Mouse (Mus musculus): ENCODE data around the gene Man1c1. TPM values are rescaled to one million over a fixed set of nuclear protein-coding genes. Genes with fewer than 3 reads are reported as not detected.
A peak's percentile ranks its signal among the peaks of the same experiment; 100 is the strongest.

Gene Man1c1
- total RNA-seq, 2 experiments from 2014 or later = 4.1 to 5.1 TPM

GRCm38 (mm10) chr4:134674970-134675369 is 29.1 kb downstream of the Man1c1 start:
- no peak for DNase-seq

DNA sequence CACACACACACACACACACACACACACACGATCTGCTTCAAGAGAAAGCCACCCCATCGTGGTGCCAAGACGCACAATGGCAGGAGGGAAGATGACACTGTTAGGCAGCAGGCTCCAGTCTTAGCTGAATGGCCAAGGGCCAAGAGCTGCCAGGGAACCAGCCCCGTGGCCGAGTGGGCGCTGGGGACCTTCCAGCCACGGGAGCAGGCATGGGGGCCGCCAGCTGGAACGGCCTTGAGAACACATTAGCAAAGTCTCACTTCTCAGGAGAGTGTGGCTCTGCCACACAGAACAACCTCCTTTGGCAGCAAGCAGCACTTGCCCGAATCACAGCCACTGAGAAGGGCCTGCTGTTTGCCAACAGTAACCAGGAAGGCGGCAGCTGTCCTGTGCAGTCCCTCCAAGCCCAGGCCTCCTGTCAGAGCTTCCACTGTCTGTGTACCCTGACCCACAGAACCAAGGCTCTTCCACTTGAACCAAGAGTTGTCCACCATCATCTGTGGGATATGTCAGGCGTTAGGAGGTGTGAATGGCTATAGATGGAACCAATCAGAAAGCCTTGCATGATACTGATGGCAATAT is 30.1 kb downstream of the Man1c1 start:
- DNase-seq = peak; percentile 47

GRCm38 (mm10) chr4:134673151-134673550 is 30.9 kb downstream of the Man1c1 start:
- DNase-seq = no peak

DNA sequence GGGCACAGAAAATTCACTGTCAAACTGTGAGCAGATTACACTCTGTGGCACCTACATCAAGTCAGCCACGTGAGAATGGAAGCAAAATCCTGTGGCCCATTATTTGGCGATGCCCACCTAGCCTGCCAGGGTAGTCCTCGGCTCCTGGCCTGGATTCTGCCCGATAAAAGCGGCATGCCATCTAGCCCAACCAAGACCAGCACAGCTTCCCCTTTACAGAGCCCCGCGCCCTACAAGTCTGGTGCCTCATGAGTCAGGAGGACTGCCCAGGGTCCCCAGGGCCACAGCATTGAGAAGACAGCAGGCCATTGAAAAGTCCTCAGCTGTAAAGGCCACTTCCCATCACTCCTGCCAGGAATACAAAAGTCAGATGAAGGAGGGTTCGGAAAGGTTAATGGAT is 31.8 kb downstream of the Man1c1 start:
- no peak for DNase-seq

- DNase-seq = no peak
These were observed 32.4 kb downstream of the Man1c1 start for GRCm38 (mm10) chr4:134671660-134672173.

- no peak for DNase-seq
These were observed 34.2 kb downstream of the Man1c1 start for GRCm38 (mm10) chr4:134669742-134670354.

- no peak for DNase-seq
These were observed 35.6 kb downstream of the Man1c1 start for GRCm38 (mm10) chr4:134668355-134669028.

DNA sequence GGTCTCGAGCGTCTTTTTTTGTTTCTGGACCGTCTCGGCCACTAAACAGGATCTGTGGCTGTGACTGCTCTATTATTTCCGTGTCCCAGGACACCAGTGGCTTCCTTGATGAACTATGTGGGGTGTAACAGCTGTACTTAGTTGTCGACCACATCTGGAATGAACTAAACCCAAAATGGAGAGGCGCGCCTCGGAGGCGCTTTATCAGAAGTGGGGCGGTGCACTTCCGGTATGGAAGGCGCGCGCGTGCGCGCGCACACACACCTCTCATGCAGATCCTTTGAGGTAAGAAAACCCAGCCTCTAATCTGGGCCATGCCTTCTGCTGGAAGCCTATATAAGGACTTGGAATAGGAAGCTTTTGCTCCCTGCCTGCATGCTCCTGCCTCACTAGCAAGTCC is 37.7 kb downstream of the Man1c1 start:
- no peak for DNase-seq

- DNase-seq = no peak
These were observed 41.0 kb downstream of the Man1c1 start for GRCm38 (mm10) chr4:134663052-134663451.

DNA sequence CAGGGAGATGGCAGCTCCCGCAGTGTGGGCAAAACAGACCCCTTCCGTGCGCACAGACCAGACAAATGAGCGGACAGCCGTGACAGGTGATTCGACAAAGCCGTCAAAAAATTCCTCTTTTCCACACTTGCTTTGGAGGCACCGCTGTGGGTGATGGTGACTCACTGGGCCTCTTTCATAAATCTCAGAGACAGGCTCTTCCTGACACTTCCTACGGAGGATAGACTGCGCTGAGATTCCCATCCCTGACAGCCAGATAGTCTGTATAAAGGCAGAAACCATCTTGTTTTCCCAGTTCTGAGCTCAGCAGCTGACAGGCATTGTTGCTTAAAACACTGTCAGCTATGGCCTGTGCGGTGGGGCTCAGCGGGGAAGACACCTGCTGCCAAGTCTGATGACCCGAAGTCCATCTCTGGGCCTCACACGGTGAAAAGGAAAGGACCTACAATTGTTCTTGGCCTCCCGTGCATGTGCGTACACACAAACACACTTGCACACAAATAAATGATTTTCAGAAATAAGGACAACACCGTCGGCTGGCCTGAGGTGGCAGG is 43.4 kb downstream of the Man1c1 start:
- DNase-seq = no peak

DNA sequence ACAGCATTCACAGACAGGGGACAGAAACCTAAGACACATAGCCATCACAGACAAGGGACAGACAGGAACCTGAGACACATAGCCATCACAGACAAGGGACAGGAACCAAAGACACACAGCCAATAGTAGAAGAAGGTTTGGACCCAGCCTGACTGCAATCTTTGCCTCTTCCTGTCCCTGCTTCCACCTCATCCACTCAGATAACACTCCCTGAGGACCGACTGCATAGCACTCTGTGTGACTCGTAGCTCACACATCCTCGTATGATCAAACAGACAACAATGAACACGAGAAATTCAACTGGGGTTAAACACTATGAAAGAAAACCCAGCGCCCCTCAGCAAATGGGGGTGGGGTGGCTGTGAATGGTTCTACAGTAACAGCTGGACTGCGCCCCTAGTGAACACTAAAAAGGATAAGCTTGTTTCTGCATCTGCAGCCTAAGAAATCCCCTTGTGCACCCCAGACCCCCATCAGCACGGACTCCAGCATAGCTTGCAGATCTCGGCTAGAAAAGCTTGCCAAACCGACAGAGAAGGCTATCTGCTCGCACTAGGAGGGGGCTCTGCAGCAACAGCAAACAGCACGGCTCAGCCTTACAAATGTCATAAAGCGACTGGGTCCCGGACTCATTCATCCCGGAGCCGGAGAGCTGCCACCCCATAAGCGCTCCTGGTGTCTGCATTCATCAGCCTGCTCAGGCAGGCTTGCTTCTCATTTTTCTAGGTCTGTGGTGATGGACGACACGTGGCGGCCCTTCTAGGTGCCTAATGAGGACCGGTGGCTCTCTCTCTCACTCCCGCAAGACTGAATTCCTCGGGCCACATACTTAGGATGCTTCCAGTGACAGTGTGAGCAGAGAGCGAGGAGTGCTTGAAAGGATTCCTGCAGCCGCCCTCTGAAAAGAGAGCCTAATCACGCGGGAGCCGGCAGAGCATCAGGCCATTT is 44.5 kb downstream of the Man1c1 start:
- DNase-seq = no peak

- no peak for DNase-seq
These were observed 46.6 kb downstream of the Man1c1 start for GRCm38 (mm10) chr4:134657473-134657872.

DNA sequence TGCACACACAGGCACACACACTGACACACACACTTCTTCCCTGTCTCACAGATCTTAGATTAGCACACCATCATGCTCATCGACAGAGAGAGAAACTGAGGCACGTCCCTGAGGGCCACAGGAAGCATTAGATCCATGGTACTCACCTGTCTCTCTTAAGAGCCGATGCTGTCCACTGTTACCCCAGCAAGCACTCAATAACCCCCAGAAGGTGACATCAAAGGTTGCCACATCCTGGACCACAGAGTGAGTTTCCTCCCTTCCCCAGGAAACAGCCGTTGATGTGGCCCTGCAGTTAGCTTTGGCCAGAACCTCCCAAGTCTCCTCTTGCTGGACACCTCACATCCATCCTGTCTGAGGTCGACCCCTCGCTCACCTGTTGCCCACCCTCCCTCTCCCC is 49.7 kb downstream of the Man1c1 start:
- no peak for DNase-seq

DNA sequence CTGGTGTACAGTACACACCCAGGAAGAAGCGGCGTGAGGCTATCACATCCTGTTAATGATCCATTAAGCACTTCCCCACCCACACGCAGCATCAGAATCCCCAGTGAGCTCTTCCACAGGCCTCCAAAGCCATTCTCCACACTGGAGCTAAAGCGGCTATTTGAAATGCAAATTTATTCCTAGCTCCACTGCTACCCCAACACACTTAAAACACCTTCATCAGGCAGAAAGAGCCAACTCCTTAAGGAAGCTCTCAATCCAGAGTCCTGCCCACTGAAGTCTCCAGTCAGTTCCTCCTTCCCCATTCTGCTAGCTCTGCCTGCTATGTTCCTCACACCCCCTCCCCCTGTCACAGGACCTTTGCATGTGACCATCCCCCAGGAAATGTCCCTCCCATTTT is 51.4 kb downstream of the Man1c1 start:
- DNase-seq = no peak

GRCm38 (mm10) chr4:134652151-134652550 is 51.9 kb downstream of the Man1c1 start:
- DNase-seq = no peak

- DNase-seq = peak; percentile 79
These were observed 52.7 kb downstream of the Man1c1 start for GRCm38 (mm10) chr4:134651358-134651757.

- DNase-seq = no peak
These were observed 58.8 kb downstream of the Man1c1 start for GRCm38 (mm10) chr4:134645042-134645948.

- no peak for DNase-seq
These were observed 59.7 kb downstream of the Man1c1 start for GRCm38 (mm10) chr4:134644410-134644809.

DNA sequence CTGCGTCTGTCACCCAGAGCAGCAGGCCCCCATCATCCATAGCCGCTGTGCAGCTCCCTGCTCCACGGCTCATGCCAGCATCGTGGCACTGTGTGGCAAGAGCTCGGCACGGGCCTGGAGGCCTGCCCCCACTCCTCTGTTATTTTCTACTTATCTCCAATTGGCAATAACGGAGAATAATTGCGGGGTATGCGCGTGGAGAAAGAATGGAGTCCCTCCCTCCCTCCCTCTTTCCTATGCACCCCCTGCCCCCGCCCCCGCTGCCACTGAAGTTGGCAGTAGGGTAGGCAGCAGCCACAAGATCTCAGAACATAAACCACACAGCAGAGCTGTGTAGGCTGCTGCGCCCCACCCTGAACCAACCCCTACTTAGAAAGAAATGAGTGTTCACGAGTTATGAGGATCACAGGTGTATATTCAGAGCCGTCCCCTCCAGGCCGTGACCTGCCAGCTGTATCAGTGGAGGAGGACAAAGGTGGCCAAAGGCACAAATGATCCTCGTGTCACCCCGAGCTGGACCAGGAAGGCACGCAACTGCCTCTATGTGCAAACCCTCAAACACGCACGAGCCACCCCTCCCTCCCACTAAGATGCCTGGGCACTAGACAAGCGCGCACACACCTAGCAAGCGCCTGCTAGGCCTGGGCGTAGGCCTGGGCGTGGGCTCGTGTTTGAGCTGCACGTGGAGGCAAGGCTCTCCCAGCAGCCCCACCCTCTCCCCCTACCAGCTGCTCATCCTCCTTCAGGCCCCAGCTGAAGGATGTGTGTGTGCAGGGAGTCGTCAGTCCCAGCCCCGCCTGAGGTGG is 62.2 kb downstream of the Man1c1 start:
- DNase-seq = no peak

DNA sequence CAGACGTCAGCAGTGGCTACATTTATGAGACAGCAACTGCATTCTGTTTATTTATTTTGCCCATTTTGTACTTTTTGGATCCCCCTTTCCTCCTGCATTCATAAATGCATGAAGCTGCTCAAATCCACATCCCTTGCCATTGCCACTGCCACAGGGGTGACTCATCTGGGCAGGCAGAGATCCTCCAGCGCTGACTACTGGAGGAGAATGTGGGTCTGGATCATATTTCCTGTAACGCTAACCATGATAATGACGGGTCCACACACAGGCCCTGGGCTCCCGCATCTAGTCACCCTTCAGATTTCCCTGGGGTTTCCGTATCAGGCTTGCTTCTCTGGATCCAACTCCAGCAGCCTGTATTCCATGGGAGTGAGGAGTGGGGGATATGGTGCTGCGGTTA is 64.8 kb downstream of the Man1c1 start:
- DNase-seq = no peak
